Mouse (Mus musculus): ENCODE measurements around the gene Ap2a1.

- TF ChIP-seq EP300 (IDR thresholded peaks at IDR 0.05; ENCODE audit: insufficient read depth, low read depth, low read length): no peak
- TF ChIP-seq CTCF (IDR thresholded peaks at IDR 0.05): no peak
Measured at GRCm38 (mm10) chr7:44890180-44890579, 39.1 kb downstream of the Ap2a1 start.
